Mouse (Mus musculus): ENCODE results near the gene Znrd1.

Znrd1 gene

GRCm38 (mm10) chr17:36922715-36923114, 35.6 kb downstream of the Znrd1 start:
- DNase-seq = no peak

- DNase-seq = no peak
Measured at GRCm38 (mm10) chr17:36920239-36920638, 38.1 kb downstream of the Znrd1 start.

GRCm38 (mm10) chr17:36915076-36915475, 43.3 kb downstream of the Znrd1 start:
- peak; percentile 19 to 35 for DNase-seq

- DNase-seq = peak; percentile 25 to 35
Measured at GRCm38 (mm10) chr17:36914108-36914507, 44.3 kb downstream of the Znrd1 start.

- DNase-seq = no peak
Measured at GRCm38 (mm10) chr17:36912031-36912430, 46.3 kb downstream of the Znrd1 start.

- no peak for DNase-seq
Measured at GRCm38 (mm10) chr17:36909802-36910201, 48.6 kb downstream of the Znrd1 start.

GRCm38 (mm10) chr17:36908235-36908634, 50.1 kb downstream of the Znrd1 start:
- DNase-seq = no peak

All from thymus, adult 18-20 months (tissue).